Mouse (Mus musculus): ENCODE data around the gene Faap100.

DNA sequence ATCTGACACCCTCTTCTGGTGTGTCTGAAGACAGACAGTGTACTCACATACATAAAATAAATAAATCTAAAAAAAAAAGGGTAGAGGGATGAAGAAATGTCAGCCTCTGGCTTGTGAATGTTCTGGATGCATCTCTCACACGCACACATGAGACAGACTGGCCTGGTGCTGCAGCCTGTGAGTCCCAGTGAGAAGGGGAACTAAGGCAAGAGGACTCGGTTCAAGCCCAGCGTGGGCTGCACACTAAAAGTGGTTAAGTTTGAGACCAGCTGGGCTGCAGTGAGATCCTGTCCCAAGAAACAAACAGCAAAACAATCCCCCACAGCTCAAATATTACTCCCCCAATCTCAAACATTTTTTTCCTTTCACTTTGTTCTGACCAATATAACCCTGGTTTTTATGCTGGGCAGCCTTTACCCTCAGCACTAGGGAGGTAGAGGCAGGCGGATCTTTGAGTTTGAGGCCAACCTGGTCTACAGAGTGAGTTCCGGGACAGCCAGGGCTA lies 35.9 kb downstream of the Faap100 start:
- TF ChIP-seq CTCF (IDR thresholded peaks at IDR 0.05; ENCODE audit: insufficient read depth, low read depth, low read length), result no peak
- TF ChIP-seq POLR2A (IDR thresholded peaks at IDR 0.05; ENCODE audit: insufficient read depth, low read depth, low read length), result no peak

Measured in olfactory bulb, adult 2 months (tissue).